Mouse (Mus musculus) testis, adult 2 months (tissue): ENCODE data around the gene Klhl22.

Experiments used
- CTCF ChIP-seq: fragments of 200-500 bp; IDR thresholded peaks from 2 replicates; pipeline ENCODE4 v1.5.1; 2012; ENCODE audit warnings: low read depth, mild to moderate bottlenecking, inconsistent platforms, low read length, moderate library complexity; ENCODE audit not compliant: control insufficient read depth, insufficient read depth, insufficient replicate concordance
- POLR2A ChIP-seq: fragments of 200-500 bp; IDR thresholded peaks from 2 replicates; pipeline ENCODE4 v1.6.1; 2012; ENCODE audit warnings: low read depth, mild to moderate bottlenecking, inconsistent platforms, low read length, moderate library complexity; ENCODE audit not compliant: control insufficient read depth

- TF ChIP-seq POLR2A (no peak), CTCF (no peak)
Observed at GRCm38 (mm10) chr16:17795643-17796042, 36.2 kb downstream of the Klhl22 start.
